Mouse (Mus musculus) cerebellum, adult 8-10 months (tissue): ENCODE results near the gene Tsku.

ENCODE experiments used
- DNase-seq: peaks from one replicate; pipeline ENCODE4 v3.0.0; 2022

Tsku gene

DNA sequence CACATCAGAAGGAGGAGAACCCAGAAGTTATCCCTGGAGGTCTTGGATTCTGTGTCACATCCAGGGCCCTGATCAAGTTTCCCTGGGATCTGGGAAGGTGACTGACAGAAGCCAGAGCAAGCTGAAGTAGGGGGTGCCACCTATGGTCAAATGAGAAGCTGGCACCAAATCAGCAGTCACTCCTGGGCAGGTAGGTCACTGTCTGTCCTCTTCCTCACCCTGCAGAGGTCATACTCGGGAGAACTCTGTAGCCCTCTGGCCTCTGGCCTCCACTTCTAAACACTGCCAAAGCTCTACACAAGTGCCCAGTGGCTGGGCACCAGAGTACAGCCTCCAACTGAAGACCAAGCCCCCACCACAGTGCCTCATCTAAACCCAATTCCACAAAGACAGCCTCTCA, 3.1 kb downstream of the Tsku start:
- no peak for DNase-seq

DNA sequence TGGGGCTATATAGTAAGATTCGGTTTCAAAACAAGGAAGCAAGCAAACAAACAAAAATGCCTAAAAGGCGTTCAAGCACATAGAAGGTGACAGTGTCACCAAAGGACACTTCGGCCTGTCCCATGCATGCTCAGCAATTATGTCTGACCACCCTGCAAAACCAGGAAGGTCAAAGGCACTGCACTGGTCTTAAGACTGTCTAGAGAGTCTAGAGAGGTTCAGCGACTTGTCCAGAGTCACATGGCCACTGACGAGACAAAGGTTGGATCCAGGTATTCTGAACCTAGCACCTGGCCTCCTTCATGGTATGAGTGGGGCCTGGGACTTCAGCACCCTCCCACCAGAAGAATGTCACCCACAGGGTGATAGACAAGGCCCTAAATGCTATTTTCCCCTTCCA, 3.8 kb downstream of the Tsku start:
- no peak for DNase-seq

DNA sequence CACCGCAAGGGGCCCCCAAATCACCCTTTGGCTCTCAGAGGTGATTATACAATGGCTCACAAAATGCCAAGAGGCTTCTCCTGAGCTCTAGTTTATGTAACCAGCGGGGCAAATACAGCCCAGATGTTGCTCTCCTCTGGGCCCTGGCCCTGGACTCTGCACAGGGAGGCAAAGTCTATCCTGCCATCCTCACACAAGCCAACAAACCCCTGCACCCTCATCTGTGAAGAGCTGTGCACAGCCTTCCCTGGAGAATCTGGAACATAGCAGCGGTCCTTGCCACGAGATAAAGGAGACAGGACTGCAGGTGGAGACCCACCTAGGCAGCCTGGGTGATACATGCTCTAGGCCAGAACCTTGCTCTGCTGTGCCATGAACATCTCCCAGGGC, 6.2 kb downstream of the Tsku start:
- no peak for DNase-seq

DNA sequence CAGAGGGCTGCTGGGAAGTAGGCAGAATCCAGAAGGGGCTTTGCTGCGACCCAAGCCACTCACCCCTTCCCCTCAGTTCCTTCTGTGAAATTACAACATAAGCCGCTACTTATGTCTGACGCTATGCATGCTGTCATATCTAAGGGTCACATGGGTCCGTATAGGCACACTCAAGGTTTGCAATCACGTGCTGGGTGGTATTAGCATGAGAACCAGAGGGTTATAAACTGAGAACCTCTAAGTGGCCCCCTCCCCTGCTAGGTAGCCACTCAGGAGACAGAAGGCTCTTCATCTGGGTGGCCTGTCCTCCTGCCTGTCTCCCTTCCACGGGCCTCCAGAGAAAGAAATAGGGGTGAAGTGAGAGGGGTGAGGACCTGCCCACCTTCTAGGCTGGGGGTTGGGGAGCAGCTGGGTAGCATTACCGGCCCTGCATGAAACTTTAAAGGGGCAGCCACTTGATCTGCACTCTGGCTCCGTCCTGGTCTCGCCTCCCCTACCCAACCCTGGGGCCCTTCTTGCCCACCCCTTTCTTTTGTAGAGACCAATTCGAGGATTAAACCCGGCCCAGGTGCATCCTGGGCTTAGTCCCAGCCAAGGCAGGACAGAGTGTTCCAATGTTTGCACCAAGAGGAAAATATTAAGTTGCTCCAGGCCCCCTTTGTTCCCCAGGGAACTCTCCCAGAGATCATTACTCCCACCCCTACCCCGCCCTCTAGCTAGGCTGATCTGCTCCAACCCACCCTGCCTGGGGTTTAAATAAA, 6.8 kb downstream of the Tsku start:
- DNase-seq = no peak

DNA sequence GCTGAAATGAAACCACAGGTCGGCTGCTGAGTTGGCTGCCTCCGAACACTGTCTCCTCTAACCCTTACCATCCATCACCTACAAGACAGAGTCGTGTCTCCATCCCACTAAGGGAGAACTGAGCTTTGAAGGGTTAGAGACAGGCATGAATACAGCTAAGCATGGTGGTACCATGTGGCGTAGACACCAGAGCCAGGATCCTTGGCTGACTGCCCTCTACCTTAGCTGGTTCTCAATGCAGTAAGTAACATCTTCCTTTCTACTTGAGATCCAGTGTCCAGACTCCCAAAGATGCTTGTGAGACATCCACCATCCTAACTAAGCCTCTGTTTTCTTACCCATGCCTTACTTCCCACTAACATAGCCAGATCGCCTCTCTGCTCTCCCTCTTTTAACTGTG, 7.5 kb downstream of the Tsku start:
- no peak for DNase-seq

DNA sequence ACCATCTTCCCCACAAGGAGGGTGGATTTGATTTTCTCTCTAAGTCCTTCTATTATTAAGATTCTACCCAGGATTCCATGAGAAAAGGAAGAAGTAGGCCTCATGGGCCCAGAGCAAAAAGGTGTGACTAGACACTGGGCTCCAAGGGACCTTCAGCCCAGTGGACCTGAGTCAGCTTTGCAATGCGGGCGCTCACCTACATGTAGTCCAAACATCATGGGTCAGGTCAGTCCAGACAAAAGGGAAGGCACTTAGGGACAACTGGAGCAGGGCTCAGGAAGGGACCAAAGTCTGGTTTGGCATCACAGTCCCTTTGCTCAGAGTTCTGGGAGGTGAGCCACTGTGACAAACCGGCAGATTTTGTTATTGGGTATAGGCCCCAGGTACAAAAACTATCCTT, 9.6 kb downstream of the Tsku start:
- no peak for DNase-seq

DNA sequence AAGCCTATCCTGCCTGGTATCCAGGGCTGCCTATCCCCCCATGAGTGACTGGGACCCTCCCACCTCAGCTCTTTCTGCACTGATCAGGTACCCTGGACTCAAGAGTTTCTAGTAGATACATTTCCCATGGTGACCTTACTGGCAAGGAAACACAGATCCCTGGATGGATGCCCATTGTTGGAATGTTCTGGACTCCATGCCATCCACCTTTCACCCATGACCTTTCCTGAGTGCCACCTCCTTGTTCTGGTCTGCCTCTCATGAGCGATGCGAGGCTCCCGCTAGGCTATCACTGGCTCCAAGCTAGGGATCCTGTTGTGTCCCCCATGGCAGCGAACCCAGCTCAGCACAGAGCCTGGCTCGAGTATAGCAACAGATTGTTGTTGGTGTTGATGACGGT, 11.3 kb downstream of the Tsku start:
- DNase-seq = no peak

DNA sequence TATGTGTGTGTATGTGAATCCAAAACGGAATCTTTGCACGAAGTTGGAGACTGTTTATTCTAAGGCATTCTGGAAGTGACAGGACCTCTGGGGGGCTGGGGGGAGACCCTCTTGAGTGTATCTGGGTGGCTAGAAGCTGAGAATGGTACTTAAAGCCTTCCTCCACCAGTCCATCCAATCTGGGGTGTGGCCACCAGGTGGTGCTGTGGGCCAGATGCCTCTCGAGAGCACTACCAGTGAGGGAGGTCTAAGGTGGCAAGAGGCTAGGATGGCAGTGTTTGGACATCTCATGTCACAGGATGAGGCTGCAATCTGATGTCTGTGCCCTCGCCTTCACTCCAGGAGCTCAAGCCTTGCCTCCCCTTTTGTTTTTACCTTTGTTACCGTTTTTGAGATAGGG, 12.0 kb downstream of the Tsku start:
- DNase-seq = peak; percentile 85

DNA sequence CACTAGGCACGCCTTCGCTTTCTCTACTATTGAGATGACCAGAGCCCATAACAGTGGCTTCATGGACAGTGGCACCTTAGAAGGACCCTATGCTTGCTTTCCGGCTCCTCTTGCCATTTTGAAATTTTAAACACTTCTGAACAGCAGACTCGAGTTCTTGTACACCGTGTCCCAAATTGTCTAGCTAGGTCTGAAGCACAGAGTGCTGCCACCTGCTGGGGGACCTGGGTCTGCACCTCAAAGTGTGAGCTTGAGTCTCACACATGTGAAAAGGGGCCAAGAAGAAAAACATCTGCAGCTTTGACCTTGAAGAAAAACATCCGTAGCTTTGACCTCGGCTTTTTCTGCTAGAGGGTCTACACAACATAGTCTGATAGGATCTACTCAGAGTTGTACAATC, 13.1 kb downstream of the Tsku start:
- peak; percentile 49 for DNase-seq

DNA sequence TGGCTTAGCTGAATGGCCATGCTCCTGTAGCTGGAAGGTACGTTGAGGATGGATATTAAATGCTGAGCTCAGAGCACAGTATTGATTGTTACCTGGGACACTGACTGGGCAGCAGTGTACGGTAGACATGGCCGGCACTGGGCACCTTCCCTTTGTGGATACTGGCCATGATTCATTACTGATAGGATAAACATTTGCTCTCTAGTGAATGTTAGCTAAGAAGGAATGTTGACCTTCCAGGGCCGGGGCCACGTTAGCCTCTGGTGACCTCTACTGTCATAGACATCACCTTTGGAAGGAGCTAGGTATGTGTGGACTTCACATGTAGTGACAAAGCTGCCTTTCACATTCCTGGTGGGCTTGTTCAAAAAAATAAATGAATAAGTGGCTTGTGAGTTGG, 13.7 kb downstream of the Tsku start:
- DNase-seq = no peak

DNA sequence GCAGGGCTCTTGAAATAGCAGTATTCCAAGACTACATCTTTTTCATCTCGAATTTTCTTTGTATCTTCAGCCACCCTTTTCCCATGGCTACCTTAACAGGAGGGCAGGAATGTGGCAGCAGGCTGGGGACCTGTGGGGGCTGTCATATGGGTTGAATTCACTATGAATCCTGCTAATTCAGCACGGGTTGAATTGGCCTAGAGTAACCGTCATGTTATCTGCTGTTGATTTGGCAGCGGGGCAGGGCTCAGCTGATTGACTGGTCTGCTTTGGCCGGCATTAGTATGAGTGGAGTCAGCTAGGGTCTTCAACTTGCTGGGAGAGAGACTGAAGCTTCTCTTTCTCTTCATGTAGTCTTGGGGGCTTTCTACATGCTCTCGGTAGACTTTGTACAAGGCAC, 16.1 kb downstream of the Tsku start:
- no peak for DNase-seq

DNA sequence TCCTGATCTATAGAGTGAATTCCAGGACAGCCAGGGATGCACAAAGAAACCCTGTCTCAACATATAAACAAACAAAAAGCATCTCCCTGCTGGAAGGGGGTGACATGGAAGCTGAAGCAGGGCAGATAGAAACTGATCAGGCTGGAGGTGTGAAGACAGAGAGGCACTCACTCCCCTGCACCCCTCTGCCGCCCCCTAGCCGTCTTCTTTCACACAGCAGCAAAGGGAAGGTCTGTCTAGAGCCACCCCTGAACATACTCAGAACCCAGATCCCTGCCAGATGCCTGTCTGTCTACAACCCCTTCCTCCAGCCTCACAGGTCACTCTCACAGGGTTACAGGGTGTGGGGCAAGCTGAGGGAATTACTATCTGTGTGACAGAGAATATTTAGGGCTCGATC, 16.8 kb downstream of the Tsku start:
- DNase-seq = peak; percentile 34

DNA sequence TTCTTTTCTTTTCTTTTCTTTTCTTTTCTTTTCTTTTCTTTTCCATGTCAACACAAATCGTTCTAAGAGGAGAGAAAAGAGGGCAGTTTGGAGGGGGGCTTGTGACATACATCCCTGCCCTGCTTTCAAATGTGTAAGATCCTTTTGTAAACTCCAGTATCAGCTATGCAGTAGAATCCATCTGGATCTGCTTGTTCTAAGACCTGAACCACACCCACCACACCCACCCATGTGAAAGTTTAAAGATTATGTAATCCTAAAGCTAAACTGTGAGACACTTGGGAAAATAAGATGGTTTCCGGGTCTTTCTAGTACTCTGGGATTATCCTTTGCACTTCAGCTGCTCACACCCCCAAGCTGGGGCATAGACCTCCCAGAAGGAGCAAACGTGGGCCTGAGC, 18.9 kb downstream of the Tsku start:
- DNase-seq = no peak

DNA sequence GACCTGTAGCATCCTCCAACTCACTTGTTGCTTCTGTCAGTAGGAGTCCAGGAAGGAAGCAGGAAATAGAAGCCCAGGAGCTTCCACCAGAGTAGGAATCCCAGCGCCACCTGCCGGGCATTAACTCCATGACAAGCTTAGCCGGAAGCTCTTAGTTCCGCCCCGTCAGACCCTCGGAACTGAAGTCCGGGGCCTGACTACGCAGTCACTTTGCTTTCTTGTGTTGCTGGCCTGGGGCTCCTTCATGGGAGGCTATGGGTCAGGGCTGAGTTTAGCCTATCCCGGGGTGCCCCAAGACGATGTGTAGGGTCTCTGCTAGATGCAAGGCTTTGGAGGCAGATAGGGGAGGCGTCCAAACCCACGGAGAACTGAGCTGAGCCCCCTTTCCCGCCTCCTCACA, 19.7 kb downstream of the Tsku start:
- DNase-seq = peak; percentile 61

DNA sequence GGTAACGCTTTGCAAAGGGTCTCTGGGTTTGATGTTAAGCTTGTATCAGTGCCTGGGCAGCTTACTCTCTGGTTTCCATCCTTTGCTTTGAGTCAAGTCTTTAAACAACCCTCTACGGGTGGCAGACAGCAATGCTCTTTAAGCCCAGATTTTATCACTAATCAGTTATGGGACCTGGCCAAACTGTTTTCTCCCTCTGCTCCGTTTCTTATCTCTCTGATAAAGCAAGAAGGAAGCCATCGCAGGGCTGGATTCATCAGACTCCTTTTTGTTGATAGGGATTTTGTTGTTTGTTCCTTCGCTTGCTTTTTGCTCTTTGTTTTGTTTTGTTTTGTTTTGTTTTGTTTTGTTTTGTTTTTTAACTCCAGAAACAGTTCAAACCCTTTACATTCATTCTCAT, 20.8 kb downstream of the Tsku start:
- no peak for DNase-seq

DNA sequence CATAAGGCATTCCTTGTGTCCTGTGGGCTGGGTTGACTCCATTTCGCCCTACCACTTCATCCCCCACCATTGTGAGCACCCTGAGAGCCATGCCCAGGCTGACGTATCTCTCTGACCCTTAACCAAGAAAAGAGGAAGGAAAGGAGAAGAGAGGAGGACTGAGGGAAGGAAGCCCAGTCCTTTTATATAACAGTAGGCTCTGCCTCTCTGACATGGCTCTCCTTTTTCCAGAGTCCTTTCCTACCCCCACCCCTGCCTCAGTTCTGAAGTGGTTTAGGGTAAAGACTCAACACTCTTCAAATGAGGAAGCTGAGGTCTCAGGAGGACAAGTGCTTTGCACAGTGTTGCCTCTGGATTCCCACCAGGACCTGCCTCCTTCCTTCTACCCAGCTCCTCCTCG, 27.1 kb downstream of the Tsku start:
- no peak for DNase-seq

DNA sequence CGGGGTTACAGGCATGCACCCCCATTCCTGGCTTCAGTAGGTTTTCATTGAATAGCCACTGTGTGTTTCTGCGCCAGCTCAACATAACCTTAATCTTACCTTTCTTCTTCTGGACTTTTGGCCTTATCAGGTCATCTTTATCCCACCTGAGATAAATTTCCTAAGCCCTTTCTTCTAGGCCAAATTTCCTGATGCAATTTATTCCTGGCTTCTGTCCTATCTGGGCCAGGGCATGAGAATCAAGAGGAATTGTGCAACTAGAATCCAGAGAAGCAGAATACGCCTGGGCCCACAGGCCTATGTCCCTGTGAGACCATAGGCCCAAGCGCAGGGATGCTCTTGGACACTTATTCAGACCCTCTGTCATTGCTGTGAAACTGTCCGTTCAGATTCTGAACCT, 27.6 kb downstream of the Tsku start:
- no peak for DNase-seq

DNA sequence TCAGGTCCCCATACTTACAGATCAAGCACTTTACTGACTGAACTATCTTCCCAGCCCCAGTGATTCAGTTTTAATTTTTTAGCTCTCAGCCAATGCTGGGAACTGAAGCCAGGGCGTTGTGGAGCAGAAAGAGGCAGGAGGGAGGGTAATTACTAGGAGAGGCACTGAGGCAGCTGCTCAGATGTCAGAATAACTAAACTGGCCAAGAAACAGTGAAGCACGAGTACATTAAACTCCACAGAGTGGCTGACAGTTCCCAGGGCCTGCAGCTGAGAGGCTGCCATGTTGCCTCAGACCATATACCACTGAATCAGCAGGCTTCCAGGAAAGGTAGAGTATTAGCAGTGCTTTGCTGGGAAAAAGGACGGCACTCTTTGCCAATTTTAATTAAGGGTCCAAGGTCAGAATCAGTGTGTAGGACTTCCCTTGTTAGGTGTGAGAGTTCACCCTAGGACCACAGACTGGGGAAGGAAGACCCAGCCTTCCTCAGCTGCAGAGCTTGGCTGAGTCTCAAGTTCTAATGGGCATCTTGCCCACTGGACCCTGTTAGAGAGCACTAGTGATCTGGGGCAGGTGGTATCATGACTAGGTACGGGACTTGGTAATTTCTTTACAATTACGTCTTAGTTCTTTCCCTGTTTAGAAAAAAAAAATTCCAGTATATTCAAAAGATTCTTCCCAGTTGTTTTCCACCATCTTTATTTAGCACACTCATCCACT, 28.3 kb downstream of the Tsku start:
- no peak for DNase-seq

DNA sequence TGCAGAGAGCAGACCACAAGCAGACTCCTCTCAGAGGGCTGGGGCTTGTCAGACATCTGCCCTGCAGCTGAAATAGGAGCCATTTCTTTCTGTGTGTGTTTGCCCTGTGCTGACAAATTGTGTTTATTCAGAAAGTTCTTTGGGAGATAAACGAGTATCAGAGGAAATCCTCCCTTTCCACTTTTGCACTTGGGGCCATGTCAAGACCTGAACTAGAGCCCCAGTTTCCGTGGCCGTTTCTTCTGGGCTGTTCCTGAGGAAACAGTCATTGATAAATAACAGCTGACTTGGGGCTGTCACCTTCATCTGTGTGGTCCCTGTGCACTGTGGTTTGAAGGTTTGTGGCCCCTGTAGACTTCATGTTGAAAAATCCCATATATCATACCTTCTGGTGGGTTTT, 29.2 kb downstream of the Tsku start:
- no peak for DNase-seq

DNA sequence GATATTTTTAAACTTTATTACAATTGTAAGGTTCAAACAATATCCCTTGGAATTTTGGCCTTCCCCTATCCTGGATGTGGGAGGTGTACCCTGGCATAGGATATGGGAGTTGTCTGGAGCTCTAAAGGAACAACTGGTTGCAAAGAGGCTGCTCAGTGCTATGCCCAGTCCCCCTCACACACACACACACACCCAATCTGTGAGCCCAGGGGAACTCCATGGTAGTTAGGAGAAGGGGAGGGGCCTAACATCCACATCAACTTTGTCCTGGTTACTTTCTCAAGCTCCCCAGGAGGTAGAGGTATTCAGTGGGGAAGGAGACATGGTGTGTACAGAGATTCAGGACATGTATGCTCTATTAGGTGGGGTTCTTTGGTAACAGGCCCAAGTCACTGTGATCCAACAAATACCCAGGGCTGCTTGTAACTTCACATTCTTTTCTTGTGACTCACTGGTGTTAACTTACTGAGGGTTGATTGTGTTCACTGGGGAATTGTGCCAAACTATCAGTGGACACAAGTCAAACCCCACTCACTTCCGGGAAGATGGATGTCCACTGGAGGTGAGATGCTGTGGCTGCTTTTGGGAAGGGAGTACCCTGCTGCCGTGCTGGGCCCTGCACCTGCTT, 30.6 kb downstream of the Tsku start:
- no peak for DNase-seq

DNA sequence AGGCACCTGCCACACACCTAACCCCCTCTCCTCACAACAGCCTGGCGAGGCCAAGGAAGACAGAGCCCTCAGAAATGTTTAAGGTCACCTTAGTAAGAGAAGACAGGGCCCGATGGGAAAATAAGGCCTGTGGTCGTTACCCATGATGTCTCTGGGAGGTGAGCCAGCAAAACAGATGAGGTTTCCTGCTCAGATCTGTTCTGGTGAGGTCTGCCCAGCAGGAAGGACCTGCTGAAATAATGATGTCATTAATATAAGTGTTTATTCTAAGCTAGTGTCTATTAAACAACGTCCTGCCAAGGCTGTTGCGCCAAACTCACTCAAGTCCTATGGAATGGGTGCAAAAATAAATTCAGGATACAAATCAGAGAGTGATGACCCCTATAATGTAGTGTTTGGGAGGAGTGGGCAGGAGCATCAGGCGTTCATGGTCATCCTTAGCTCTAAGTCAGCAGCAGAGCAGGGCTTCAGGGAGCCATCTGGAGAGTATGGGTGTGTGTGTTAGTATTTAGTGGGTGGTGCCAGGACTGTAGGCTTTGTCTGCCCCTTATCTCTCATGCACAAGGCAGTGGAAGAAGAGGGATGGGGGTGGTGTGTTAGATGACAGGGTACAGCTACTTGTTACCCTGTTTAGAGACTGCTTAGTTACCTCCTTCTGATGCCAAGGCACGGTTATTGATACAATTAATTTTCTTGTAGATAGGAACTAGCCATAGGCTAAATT, 31.3 kb downstream of the Tsku start:
- DNase-seq = no peak

DNA sequence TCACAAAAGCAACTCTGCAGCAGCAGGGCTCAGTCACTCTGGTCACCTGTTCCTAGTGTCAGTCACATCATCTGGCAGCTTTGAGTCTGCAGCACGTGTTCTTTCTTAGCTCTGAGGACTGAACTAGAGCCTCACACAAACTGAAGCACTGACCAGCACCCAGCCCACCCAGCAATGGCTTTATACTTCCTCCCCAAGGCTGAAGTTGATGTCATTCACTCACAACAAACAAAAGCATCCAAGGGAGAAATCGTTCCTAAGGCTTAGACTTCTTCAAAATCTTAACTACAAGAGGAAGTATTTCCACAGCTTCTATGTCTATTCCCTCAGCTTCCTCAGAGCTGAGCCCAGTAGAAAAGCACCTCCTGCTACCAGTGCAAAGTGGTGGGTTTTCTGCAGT, 32.8 kb downstream of the Tsku start:
- DNase-seq = no peak

DNA sequence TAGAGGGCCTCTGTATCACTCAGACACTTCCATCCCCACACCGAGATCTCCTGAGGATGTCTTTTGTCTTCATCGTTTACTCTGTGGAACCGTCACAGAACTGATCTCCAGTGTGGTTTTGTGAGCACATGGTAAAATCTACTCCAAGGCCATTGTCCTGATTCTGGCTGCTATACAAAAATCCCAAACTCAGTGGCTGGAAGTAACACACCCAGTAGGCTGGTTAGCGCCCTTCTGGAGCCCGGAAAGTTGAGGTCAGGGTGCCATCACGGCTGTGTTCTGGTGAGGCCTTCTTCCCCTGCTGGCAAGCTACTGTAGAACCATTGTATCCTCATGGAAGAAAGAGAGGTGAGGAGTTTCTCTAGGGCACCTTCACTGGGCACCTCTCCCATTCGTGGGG, 35.1 kb downstream of the Tsku start:
- DNase-seq = no peak

DNA sequence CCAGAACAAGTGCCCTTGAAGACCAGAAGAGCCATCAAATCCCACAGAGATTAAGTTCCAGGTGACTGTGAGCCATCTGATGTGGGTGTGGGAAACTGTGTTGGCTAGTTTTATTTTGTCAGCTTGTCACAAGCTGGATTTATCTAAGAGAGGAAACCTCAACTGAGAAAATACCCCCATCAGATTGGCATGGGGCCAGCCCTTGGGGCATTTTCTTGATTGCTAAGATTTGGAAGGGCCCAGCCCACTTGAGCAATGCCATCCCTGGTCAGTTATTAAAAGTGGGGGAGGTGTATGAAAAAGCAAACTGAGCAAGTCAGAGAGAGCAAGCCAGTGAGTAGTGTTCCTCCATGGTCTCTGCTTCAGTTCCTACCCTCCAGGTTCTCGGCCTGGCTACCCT, 36.9 kb downstream of the Tsku start:
- DNase-seq = no peak
